Mouse (Mus musculus): ENCODE results near the gene Npat.

Gene Npat

GRCm38 (mm10) chr9:53536558-53537320, at the start of gene Npat, which contains the start of gene Atm:
Npat (plus strand) TSS chr9:53537047.
Atm (minus strand) TSS chr9:53536740.
- DNase-seq (ENCODE audit: inconsistent age in 2 of 2, low spot score in 1 of 2) = peak; percentile 100

DNA sequence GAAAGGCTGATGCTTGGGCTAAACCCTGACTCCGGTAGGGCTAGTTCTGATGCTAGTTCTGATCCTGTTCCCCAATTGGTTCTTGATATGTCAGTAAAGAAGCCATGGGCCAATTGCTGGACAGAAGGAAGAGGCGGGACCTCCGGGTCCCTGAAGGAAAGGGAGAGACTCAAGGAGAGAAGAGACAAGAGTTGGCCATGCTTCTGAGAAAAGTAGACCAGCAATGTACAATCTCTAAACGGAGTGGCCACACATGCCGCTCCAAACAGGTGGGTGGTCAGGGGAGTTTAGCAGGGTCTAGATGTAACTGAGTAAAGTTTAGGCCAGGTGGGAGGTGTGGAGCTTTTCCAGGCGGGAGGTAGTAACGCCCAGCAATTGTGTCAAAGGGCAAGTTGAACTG, 28.8 kb upstream of the Npat start:
- DNase-seq (ENCODE audit: inconsistent age in 2 of 2, low spot score in 1 of 2) = peak; percentile 2 to 37

GRCm38 (mm10) chr9:53514091-53514490, 22.8 kb upstream of the Npat start:
- no peak for DNase-seq (ENCODE audit: inconsistent age in 2 of 2, low spot score in 1 of 2)

DNA sequence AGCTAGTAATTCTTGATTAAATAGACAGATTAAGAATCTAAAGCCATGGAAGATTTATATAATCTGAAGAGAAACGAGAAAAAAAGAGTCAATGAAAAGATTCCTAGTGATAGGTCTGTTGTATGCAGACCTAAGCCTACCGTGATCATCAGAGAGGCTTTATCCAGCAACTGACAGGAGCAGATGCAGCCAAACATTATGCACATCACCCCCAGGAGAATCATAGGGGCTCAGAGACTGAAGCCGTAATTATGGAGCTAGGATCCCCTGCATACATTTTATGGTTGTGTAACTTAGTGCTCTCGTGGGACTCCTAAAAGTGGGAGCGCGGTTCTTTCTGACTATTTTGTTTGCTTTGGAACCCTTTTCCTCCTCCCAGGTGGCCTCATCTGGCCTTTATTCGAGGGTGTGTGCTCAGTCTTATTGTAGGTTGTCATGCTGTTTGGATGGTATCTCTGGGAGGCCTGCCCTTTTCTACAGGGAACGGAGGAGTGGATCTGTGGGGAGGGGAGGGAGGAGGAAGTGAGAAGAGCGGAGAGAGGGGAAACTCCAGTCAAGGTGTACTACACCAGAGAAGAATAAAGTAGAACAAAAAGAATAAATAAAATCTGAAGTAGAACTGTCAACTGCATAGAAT, 19.4 kb upstream of the Npat start:
- no peak for DNase-seq (ENCODE audit: inconsistent age in 2 of 2, low spot score in 1 of 2)

- DNase-seq (ENCODE audit: inconsistent age in 2 of 2, low spot score in 1 of 2) = peak in 1 of 2 experiments; percentile 60
Observed at GRCm38 (mm10) chr9:53535416-53536320, 1.2 kb upstream of the Npat start.

DNA sequence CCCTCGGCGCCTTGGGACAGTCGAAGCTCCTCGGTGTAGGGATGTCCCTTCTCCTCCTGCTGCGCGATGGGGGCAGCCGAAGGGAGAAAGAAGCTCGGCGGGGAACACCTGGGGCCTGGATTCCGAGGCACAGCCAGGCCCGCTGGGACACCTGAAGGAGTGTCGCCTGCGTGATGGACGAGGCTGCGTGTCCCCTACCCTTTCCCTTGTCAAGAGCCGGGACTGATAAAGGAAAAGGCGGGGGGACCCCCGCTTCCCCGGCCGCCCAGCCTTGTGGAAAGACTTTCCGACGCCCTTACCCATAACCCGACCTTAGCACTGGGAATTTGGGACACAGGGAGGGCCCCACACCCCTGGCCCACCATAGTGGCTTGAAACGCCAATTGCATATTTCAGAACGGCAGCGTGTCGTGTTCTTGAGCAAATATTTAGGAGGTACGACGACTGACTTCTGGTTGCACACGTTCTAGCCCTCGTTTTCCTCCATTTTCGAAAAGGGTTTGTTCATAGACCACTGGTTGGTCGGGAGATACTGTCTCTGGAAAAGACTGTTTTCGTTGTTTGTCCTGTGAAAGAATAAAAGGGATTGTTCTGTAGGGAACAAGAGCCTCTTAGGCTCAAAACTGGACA, 604 bp downstream of the Npat start:
- DNase-seq (ENCODE audit: inconsistent age in 2 of 2, low spot score in 1 of 2) = no peak

GRCm38 (mm10) chr9:53570662-53571061, 33.8 kb downstream of the Npat start:
- no peak for DNase-seq (ENCODE audit: inconsistent age in 2 of 2, low spot score in 1 of 2)

- no peak for DNase-seq (ENCODE audit: inconsistent age in 2 of 2, low spot score in 1 of 2)
Observed at GRCm38 (mm10) chr9:53572516-53573307, 35.9 kb downstream of the Npat start.

- DNase-seq (ENCODE audit: inconsistent age in 2 of 2, low spot score in 1 of 2) = no peak
Observed at GRCm38 (mm10) chr9:53575721-53576120, 38.9 kb downstream of the Npat start.

GRCm38 (mm10) chr9:53581870-53582269, 45.0 kb downstream of the Npat start:
- no peak for DNase-seq (ENCODE audit: inconsistent age in 2 of 2, low spot score in 1 of 2)

GRCm38 (mm10) chr9:53594764-53595163, 57.9 kb downstream of the Npat start:
- DNase-seq (ENCODE audit: inconsistent age in 2 of 2, low spot score in 1 of 2) = peak; percentile 68 to 90

DNA sequence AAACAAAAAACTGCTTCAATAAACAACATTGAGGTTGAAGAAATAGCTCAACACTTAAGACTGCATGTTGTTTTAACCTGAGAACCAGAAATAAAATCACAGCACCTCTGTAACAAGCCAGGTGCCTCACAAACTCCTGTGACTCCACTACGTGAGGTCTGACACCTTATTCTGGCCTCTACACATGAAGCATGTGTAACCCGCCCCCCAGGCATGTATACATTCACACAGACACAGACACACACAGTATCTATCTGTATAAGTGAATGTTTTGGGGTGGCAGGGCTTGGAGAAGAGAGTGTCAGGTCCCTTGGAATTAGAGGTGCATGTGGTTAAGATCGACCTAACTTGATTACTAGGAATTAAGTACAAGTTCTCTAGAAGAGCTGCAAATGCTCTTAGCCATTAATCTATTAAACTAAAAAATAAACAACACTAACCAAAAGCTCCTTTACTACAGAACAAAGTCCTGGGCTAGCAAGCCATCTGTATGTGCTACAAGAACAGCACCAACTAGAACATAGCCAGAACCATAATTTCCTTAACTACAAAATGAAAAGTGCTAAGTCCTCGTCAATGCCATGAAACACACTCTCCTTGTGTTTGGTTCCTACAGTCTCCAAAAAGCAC, 60.2 kb downstream of the Npat start:
- DNase-seq (ENCODE audit: inconsistent age in 2 of 2, low spot score in 1 of 2) = no peak

GRCm38 (mm10) chr9:53598631-53599030, 61.8 kb downstream of the Npat start:
- no peak for DNase-seq (ENCODE audit: inconsistent age in 2 of 2, low spot score in 1 of 2)

- DNase-seq (ENCODE audit: inconsistent age in 2 of 2, low spot score in 1 of 2) = no peak
Observed at GRCm38 (mm10) chr9:53601541-53601940, 64.7 kb downstream of the Npat start.

DNA sequence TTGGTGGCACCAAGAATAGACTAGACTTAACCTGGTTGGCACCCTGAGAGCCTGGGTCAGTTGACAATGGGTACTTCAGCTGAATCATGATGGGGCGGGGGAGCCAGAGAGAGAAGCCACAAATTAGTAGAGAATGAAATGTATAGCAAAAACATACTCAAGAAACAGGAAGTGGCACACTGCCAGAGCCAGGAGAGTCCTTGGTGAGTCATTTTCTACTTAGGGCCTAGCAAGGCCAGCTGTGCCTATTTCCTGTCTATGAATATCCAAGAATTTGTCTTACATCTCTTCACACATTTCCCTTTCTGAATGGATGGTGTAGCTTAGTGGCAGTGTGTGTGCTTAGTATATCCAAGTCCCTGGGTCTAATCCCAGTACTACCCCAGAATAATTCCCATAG, 66.5 kb downstream of the Npat start:
- DNase-seq (ENCODE audit: inconsistent age in 2 of 2, low spot score in 1 of 2) = peak; percentile 33 to 74

DNA sequence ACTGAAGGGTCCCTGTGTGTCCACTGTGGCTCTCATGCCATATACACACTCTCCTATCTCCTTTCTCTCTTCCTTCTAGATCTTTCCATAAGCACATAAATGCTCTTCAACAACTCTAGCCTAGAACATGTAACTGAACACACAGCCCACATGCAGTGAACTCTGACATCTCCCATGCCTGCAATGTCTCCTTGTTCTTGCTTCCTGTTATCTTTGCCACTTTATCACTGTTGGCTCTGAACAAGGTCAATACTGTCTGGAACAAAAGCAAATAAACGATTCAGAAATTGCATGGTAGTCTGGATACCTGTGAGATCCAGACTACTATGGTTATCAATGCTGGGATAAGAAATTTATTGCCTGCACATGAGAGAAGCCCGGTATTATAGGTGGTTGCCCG, 67.0 kb downstream of the Npat start:
- DNase-seq (ENCODE audit: inconsistent age in 2 of 2, low spot score in 1 of 2) = peak in 1 of 2 experiments; percentile 44

GRCm38 (mm10) chr9:53604954-53605353, 68.1 kb downstream of the Npat start:
- no peak for DNase-seq (ENCODE audit: inconsistent age in 2 of 2, low spot score in 1 of 2)

DNA sequence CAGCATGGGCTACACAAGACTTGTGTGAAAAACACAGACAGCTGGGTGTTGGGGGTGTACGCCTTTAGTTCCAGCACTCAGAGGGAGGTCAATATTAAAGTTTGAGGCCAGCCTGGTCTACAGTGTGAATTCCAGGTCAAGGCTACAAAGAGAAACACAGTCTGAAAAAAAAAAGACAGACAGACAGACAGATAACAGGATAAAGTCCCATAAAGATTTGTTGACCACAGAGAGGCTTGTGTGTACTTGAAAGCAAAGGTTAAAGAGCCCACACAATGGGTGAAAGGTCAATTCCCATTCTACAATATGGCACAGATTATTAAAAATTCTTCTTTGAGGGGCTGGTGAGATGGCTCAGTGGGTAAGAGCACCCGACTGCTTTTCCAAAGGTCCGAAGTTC, 70.3 kb downstream of the Npat start:
- no peak for DNase-seq (ENCODE audit: inconsistent age in 2 of 2, low spot score in 1 of 2)

DNA sequence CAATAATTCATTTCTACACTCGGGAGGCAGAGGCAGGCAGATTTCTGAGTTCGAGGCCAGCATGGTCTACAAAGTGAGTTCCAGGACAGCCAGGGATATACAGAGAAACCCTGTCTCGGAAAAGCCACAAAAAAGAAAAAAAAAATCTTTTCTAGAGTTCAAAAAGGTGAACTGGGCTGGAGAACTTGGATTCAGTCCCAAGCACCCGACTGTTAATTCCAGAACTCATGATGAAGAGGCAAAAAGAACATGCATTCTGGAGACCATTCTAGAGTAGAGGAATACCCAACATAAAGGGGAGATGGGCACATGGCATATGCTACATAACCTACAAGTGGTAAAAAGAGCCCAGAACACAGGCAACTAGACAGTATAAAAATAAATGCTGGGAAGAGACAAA, 71.0 kb downstream of the Npat start:
- no peak for DNase-seq (ENCODE audit: inconsistent age in 2 of 2, low spot score in 1 of 2)
